Mouse (Mus musculus) erythroblast, adult 5-6 weeks (primary cell): ENCODE data around the gene Abhd11. TPM values are rescaled to one million over a fixed set of nuclear protein-coding genes. Genes with fewer than 3 reads are reported as not detected.
"Not testable (repeated sequence)": the region's sequence is repeated elsewhere in the genome, so short reads cannot be mapped to it uniquely, and the experiment has no call there.

ENCODE experiments used
- ATAC-seq: replicated peaks from 2 replicates; pipeline ENCODE4 v1.8.0; 2016; ENCODE audit warnings: moderate number of reproducible peaks, mild to moderate bottlenecking, moderate TSS enrichment, inconsistent platforms; ENCODE audit not compliant: poor library complexity, low FRiP score, severe bottlenecking
- total RNA-seq, 2 experiments: library from RNA; stranded (forward) in 1 of 2; stranded (reverse) in 1 of 2; fragments of 150-400 nt in 1 of 2; fragments of 200-764, 138-1000 nt in 1 of 2; gene quantifications; 2 replicates each; pipeline versions ENCODE4 v1.2.3 to v1.2.4; 2015 to 2017; ENCODE audit warnings: low replicate concordance in 2 of 2

The Abhd11 gene
- total RNA-seq (2015; ENCODE audit: low replicate concordance) (4.6 and 19.0 TPM in 2 replicates), total RNA-seq (2017; ENCODE audit: low replicate concordance) (11.6 and 17.5 TPM in 2 replicates)

DNA sequence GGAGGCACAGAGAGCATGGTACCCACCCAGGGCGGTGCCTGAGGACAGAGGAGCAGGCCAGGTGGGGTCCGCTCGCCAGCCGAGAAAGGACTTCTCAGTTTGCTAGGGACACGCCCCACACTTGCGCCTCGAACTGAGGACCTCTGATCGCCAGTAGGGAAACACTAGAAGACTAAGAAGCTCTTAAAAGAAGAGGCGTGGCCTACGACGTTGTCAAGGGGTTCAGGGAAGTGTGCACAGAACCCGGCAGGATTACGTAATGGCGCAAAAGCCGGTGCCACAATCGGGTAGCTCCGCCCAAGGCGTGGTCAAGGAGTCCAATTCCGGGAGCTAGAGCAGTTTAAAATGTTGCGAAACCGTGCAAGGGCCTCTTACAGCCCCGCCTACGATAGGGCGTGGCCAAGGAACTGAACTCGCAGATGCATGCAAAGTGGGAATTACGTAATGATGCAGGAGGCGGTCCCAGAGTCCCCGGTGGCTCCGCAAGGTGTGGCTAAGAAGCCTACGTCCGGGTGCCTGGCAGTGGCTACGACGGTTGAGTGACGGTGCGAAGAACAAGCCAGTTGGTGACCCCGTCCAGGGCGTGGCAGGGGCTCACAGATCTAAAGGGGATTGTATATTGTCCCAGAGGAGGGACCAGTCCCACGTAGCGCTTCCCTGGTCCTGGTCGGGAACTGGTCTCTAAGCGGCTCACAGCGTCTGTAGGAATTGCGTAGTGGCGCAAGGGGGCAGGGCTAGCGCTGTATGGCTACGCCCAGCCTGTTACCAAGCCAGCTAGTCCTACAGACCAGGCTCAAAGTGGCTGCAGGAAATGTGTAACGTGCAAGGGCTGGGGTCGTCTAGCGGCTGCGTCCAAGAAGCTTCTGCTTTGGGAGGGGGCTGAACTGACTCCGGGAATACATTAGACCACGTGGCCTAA lies at the start of gene Abhd11:
TSS of gene Abhd11 (plus strand) at position 482 of the 919 bp plus-strand sequence.
- ATAC-seq = peak; percentile 88

- no peak for ATAC-seq
These were observed 48.5 kb upstream of the Abhd11 start for GRCm38 (mm10) chr5:134960430-134960829.

- ATAC-seq = no peak
These were observed 47.4 kb upstream of the Abhd11 start for GRCm38 (mm10) chr5:134961519-134961918.

DNA sequence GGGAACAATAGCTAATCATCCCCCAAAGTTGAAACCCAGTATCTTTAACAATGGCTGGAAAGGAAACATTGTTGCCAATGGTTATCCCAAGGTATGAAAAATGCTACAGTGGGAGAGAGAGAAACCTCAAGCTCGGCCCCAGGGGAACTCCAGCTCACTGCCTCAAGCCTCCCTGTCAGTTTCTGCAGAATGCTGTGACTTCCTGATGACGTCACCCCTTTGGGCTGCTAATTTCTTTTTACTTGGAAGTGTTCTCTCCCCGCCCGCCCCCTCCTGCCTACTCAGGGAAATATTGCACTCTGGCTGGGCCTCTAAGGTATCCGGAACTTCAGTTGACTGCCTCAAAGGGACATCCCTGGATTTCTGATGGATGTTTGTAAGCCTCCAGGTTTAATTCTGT lies 45.4 kb upstream of the Abhd11 start:
- no peak for ATAC-seq

DNA sequence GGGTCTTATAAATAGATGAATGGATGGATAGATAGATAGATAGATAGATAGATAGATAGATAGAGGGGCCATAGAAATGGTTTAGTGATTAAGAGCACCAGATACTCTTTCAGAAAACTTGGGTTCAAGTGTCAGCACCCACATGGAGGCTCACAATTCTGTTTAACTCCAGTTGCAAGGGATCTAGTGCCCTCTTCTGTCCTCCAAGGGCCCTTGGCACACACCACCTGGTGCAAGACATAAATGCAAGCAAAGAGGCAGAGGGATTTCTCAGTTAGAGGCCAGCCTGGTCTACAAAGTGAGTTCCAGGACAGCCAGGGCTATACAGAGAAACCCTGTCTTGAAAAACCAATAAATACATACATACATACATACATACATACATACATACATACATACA lies 44.3 kb upstream of the Abhd11 start:
- ATAC-seq = not testable (repeated sequence)

DNA sequence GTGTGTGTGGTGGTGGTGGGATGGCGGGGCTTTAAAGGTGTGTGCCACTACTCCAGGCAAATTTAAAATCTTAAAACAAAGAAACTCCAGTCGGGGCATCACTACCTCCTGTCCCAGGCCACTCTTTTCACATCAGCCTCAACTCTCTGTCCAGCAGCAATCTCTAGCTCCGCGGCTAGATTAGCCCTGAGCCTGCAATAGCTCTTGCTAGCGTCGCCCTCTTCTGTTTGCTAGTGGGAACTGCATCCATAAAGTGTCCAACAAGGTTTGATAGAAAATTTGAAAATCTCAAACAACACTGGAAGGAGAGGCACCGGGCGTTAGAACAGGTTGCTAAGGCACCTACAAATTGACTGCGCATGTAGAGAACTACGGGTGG lies 43.5 kb upstream of the Abhd11 start:
- peak; percentile 82 for ATAC-seq

- peak; percentile 88 for ATAC-seq
These were observed 42.8 kb upstream of the Abhd11 start for GRCm38 (mm10) chr5:134965852-134966821.

DNA sequence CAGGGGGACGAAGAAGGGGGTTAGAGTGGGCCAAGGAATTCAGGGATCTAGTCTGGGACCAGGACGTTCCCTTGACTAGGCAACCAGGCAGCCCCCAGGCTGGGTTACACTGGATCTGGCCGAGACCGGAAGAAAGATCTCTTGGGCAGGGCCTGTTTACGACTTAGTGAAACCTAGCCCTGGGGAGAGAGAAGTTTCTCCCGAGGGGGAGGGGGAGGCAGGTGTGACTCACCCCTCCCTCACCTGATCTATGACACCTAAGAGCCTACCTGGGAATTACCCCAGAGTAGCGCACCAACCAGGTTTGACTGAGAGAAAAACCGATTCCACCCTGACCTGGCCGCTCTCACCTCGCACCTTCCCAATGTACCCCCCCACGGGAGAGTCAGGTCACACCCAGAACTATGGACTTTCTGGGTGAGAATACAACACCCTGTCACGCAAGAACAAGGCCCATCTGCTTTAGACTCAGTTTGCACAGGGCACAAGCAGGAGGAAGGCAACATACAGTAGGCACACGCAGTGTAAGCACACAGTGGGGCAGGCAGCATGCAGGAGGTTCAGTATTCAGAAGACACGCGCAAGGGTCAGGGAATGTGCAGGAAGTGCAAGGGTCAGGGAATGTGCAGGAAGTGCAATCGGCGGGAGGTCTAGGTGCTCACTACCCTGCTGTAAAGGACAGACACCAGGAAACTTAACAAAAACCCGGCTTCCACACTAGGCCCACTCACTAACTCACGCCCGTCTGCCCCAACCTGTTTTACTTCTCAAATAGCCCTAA lies 41.6 kb upstream of the Abhd11 start:
- ATAC-seq = no peak

DNA sequence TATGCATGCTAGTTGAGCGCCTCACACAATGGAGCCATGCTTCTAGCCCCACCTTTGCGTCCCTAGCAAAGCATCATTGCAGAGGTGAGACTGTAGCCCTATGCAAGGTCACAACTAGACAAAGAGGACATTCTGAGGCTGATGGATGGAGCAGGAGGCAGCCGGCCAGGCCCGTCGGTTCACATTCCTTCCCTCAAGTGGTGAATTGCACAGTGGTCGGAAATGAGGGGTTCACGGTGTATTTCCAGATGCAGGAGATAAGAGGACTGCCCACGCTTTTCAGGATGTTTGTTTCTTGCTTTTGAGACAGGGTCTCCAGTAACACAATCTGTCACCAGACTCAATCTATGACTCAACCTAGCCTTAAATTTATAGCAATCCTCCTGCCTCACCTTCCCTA lies 38.3 kb upstream of the Abhd11 start:
- ATAC-seq = no peak

- no peak for ATAC-seq
These were observed 35.9 kb upstream of the Abhd11 start for GRCm38 (mm10) chr5:134973081-134973480.

- no peak for ATAC-seq
These were observed 35.4 kb upstream of the Abhd11 start for GRCm38 (mm10) chr5:134973526-134973925.

- no peak for ATAC-seq
These were observed 34.7 kb upstream of the Abhd11 start for GRCm38 (mm10) chr5:134974294-134974693.

DNA sequence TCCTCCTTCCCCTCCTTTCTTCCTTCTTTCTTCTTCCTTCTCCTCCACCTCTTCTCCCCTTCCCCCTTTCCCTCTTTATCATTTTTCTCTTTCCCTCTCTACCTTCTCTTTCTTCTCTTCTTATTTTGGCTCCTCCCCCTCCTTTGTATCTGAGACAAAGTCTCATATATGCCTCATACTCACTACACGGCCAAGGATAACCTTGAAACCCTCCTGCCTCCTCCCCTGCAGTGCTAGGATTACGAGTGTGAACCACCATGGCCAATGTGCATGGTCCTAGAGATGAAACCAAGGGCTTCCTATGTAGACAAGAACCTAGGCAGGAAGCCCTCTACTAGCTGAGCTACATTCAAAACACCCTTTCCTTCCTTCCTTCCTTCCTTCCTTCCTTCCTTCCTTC lies 34.0 kb upstream of the Abhd11 start:
- no peak for ATAC-seq

DNA sequence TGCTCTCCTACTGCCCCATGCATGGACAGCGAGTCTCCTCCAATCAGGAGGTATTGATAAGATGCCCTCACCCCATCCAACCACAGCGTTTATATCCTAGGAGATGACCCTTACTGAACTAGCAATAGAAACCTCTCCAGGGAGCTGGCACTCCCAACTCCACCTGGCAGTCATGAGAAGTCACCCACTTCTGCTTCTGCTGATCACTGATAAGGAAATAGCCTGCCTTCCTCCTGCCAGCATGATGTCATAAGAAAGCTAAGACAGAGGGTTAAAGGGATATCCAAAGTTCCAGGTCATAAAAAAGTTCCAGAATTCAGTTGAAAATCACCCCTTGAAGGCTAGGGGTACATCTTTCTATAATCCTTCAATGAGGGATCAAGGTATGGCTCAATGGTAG lies 32.8 kb upstream of the Abhd11 start:
- peak; percentile 90 for ATAC-seq

- ATAC-seq = peak; percentile 56
These were observed 32.2 kb upstream of the Abhd11 start for GRCm38 (mm10) chr5:134976577-134977250.

DNA sequence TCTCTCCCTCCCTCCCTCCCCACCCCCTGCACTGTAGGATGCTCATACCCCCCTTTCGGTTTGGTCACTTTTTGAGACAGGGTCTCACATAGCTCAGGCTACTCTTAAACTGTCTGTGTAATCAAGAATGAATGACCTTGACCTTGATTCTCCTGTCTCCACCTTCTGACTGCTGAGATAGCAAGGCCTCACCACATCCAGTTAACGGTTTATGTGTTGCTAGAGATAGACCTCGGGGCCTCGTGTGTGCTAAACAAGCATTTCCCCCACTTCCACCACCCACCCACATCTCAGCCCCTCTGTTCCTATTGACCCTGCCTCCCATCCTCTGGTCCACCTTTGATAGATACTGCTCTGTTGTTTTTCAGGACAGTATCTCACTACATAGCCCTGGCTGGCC lies 31.1 kb upstream of the Abhd11 start:
- no peak for ATAC-seq

DNA sequence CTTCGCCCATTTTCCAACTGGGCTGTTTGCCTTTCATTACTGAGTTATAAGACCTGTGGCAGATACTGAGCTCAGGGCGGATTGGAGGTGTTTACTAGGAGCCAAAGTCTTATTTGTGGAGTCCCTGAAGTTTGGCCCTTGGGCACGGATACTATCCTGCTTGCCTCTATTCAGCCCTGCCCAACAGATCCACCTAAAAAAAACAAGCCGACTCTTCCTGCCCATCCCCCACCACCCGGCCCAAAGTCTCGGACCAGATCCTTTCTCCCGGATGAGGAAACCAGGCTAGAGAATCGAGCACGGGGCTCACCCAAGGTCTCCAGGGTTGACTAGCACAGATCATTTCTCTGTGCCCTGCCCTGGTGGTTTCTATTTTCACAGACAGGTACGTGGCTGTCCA lies 27.8 kb upstream of the Abhd11 start:
- ATAC-seq = no peak

GRCm38 (mm10) chr5:134983111-134983510 lies 25.8 kb upstream of the Abhd11 start:
- no peak for ATAC-seq

DNA sequence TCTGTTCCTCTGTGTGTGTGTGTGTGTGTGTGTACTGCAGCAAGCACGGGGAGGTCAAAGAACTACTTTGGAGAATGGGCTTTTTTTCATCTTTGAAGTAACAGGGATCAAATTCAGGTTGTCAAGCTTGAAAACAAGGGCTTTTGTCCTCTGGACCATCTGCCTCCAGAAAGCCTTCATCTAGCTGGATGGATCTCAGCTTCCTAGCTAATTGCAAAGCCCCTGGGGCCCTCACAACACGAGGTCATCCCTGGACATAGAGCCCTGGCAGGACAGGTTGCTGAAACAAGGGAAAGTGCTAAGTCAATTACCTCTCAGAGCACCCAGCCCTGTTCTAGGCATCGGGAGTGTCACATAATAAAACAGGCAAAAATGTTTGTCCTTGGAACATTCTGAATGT lies 25.2 kb upstream of the Abhd11 start:
- no peak for ATAC-seq
